Mouse (Mus musculus) embryo, embryonic 11.5 days (tissue): ENCODE measurements around the gene Crybb3.

Experiments
- DNase-seq: peaks from one replicate; pipeline ENCODE4 v3.0.0-alpha.2; 2012; ENCODE audit warnings: low read depth, low spot score

The Crybb3 gene

DNA sequence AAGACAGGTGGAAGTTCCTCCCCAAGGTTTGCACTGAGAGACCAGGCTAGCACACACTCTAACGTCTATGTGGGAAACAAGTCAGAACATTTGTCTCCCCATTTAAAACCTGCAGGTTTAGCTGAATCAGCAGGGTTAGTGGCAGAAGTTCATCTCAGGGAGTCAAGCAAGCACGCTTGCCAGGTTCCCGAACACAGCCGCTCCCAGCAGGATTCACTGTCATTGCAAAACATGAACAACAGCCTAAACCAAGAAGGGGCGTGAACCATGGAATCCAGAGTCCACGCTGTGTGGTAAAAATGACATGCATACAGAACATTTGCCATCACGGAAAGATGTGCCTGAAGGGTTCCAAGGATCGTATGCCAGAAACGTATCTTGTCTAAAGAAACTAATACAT is 23.7 kb upstream of the Crybb3 start:
- no peak for DNase-seq

GRCm38 (mm10) chr5:113102455-113102854 is 21.1 kb upstream of the Crybb3 start:
- DNase-seq, result no peak

- DNase-seq, result no peak
Observed at GRCm38 (mm10) chr5:113101457-113101856, 20.1 kb upstream of the Crybb3 start.

GRCm38 (mm10) chr5:113100422-113100821 is 19.0 kb upstream of the Crybb3 start:
- no peak for DNase-seq

- peak; percentile 75 for DNase-seq
Observed at GRCm38 (mm10) chr5:113099546-113099945, 18.2 kb upstream of the Crybb3 start.

- no peak for DNase-seq
Observed at GRCm38 (mm10) chr5:113097551-113097950, 16.2 kb upstream of the Crybb3 start.

- DNase-seq, result no peak
Observed at GRCm38 (mm10) chr5:113095456-113095855, 14.1 kb upstream of the Crybb3 start.

GRCm38 (mm10) chr5:113092406-113092805 is 11.0 kb upstream of the Crybb3 start:
- DNase-seq, result no peak

- peak; percentile 38 for DNase-seq
Observed at GRCm38 (mm10) chr5:113091162-113091561, 9.8 kb upstream of the Crybb3 start.

- no peak for DNase-seq
Observed at GRCm38 (mm10) chr5:113090750-113091149, 9.4 kb upstream of the Crybb3 start.

DNA sequence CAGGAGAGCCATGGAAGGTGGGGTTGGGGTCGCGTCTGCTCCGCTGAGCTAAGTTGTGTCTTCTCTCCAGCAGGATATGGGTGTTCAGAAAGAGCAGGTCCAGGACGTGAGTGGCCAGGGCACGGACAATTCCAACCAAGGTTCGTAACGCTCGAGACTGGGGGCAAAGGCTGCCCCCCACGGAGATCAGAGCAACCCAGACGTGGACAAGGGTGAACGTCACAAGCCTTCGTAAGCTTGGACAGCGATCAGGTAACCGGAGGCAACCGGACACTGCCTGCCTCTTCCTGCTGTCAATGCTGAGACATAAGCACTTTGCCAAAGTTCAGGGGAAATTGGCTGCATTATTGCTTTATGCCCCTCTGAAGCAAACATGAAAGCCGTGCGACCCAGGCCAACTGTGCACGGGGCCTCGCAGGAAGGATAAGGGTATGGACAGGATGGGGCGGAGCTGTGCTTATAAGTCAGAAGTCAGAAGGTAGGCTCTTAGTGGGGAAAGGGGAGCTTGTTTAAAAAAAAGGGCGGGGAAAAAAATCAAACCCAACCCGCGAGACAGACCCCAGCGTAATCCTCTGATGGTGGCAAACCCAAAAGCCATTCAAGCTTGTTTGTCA is 8.8 kb upstream of the Crybb3 start:
- no peak for DNase-seq

GRCm38 (mm10) chr5:113087465-113087864 is 6.1 kb upstream of the Crybb3 start:
- DNase-seq, result no peak

GRCm38 (mm10) chr5:113086990-113087389 is 5.6 kb upstream of the Crybb3 start:
- DNase-seq, result no peak

DNA sequence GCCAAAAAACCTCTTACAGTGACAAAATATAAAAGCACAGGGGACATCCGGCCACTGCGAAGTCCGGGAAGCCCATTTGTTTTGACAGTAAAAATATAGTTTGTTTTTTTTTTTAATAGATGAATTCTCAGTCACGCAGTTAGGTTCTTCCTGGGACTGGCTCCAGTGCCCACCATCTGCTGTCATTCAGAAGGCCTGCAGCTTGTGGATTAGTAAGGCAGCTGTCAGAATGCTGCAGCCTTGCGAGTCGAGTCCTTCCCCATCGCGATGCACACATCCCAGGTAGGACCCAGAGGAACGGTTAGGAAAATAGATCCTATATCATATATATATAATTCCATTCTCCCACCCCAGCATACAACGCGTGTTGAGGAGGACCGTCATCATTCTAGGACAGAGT is 5.1 kb upstream of the Crybb3 start:
- DNase-seq, result no peak

DNA sequence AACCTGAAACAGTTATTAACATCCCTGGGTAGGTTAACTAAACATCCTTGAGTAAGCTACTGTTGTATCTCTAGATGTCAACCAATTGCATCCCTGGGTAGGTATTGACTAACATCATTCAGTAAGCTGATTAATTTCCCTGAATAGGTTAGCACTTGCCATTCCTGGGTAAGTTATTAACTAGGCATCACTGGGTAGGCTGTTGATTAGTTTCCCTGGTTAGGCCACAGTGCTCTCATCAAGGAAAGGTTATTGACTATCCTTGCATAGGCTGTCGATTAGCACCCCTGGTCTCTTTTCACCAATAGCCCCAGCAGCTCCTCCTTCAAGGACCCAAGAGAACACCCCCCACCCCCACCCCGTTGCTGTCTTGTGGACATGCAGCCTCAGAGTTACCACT is 4.5 kb upstream of the Crybb3 start:
- no peak for DNase-seq

GRCm38 (mm10) chr5:113084309-113084708 is 2.9 kb upstream of the Crybb3 start:
- DNase-seq, result no peak

DNA sequence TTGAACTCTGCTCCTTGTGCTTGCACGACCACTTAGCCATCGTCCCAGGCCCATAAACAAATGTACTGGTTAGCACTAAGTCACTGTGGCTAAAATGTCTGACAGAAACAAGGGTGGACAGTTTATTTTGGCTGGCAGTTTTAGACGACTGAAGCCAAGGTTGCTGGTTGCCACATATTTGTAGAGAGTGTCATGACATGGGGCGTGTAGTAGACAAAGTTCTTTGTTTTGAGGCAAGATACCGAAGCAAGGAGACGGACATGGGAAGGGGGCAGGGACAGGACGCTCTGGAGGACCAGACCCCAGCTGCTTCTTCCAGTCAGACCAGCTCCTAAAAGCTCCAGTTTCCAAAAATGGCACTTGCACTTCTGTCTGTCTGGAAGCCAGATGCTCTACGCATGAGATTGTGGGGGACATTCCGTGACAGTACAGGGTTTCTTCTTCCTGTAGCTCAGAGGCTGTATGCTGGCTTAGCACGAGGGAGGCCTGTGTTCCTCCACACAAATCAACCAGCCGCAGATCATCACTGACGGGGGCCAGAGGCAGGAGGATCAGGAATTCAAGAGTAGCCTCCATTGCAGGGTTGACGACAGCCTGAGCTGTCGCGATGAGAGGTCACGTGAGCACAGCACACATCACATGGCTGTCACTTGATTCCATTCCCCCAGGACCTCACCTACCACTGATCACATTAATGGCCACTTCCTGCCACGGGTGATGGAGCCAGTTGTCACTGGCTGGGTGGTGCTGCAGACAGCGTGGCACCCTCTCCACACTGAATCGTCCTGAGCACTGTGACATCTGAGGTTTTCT is 1.2 kb upstream of the Crybb3 start:
- no peak for DNase-seq

- DNase-seq, result no peak
Observed at GRCm38 (mm10) chr5:113081020-113081419, 364 bp downstream of the Crybb3 start.

GRCm38 (mm10) chr5:113079783-113080182 is 1.6 kb downstream of the Crybb3 start:
- peak; percentile 29 for DNase-seq

- DNase-seq, result no peak
Observed at GRCm38 (mm10) chr5:113078686-113079085, 2.7 kb downstream of the Crybb3 start.

DNA sequence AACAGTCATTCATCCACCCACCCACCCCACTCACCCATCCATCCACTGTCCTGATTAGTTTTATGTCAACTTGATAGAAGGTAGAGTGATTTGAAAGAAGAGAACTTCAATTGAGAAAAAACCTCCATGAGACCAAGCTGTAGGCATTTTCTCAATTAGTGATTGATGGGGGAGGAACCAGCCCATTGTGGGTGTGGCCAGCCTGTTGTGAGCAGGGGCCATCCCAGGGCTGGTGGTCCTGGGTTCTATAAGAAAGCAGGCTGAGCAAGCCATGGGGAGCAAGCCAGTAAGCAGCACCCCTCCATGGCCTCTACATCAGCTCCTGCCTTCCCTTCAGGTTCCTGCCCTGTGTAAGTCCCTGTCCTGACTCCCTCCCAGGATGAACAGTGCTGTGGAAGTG is 11.4 kb downstream of the Crybb3 start, which contains the start of gene Crybb2:
Gene Crybb2, minus strand, starts transcription at position 101 of the 400 bp plus-strand sequence.
- no peak for DNase-seq

GRCm38 (mm10) chr5:113054308-113054707 is 27.1 kb downstream of the Crybb3 start:
- peak; percentile 69 for DNase-seq

- no peak for DNase-seq
Observed at GRCm38 (mm10) chr5:113050581-113051185, 30.7 kb downstream of the Crybb3 start.
